Mouse (Mus musculus) hindbrain, embryonic 11.5 days (tissue): ENCODE data around the gene 2700081O15Rik. TPM values are rescaled to one million over a fixed set of nuclear protein-coding genes. Genes with fewer than 3 reads are reported as not detected.

Experiments used
- ATAC-seq: fragments of 200-750 bp; cut with Nextera tagmentation; 2 replicates; pipeline ENCODE4 v1.8.0; 2017; ENCODE audit warnings: mild to moderate bottlenecking, moderate TSS enrichment, moderate library complexity; ENCODE audit not compliant: low FRiP score
- DNase-seq: peaks from one replicate; pipeline ENCODE4 v3.0.0-alpha.2; 2015; ENCODE audit warnings: low spot score
- H3K27ac ChIP-seq: fragments of 300-500 bp; sonication (generic); 2 replicates; pipeline ENCODE4 v1.5.1; 2014; ENCODE audit warnings: mild to moderate bottlenecking, low read depth, low read length
- H3K27me3 ChIP-seq: fragments of 300-500 bp; sonication (generic); 2 replicates; pipeline ENCODE4 v1.6.1; 2014; ENCODE audit warnings: mild to moderate bottlenecking, low read length, moderate library complexity, mixed read lengths; ENCODE audit not compliant: control insufficient read depth, insufficient read depth
- H3K36me3 ChIP-seq: fragments of 300-500 bp; sonication (generic); 2 replicates; pipeline ENCODE4 v1.6.1; 2014; ENCODE audit warnings: mild to moderate bottlenecking, low read length, moderate library complexity, mixed read lengths; ENCODE audit not compliant: control insufficient read depth, insufficient read depth
- H3K4me1 ChIP-seq: fragments of 300-500 bp; sonication (generic); replicated peaks from 2 replicates; pipeline ENCODE4 v1.6.1; 2014; ENCODE audit warnings: low read length, mixed read lengths; ENCODE audit not compliant: control insufficient read depth, insufficient read depth
- H3K4me2 ChIP-seq: fragments of 300-500 bp; sonication (generic); replicated peaks from 2 replicates; pipeline ENCODE4 v1.6.1; 2014; ENCODE audit warnings: mild to moderate bottlenecking, low read depth, low read length
- H3K4me3 ChIP-seq: fragments of 300-500 bp; sonication (generic); 2 replicates; pipeline ENCODE4 v1.5.1; 2014; ENCODE audit warnings: low read depth, low read length
- H3K9ac ChIP-seq: fragments of 300-500 bp; sonication (generic); 2 replicates; pipeline ENCODE4 v1.6.1; 2014; ENCODE audit warnings: low read depth, low read length
- H3K9me3 ChIP-seq: fragments of 300-500 bp; sonication (generic); 2 replicates; pipeline ENCODE4 v1.6.1; 2016; ENCODE audit warnings: low read length; ENCODE audit not compliant: control insufficient read depth
- WGBS: fragments of 180-500 bp; shearing (Covaris S2); extraction: QIAGEN DNeasy Blood & Tissue Kit; methylation state at CpG from one replicate; pipeline ENCODE4 v1.1.7; 2014; 5-methylcytosine and 5-hydroxymethylcytosine counted together
- polyA plus RNA-seq: library from polyadenylated mRNA; unstranded; fragments of >200 nt; fragmentation: Nextera tagmentation; extraction: Ambion mirVana; gene quantifications from 2 replicates; pipeline ENCODE4 v1.2.1, GENCODE M21; 2014

The 2700081O15Rik gene
- polyA plus RNA-seq, 1 experiment from 2014 or later, result 17.7 TPM

- Histone ChIP-seq H3K36me3 (no peaks in the 10 kb centered on the region), H3K9me3 (no peaks in the 10 kb centered on the region), H3K27ac (no peak overlapping the region), H3K9ac (no peak overlapping the region), H3K4me2 (no peak overlapping the region), H3K4me1 (no peaks in the 10 kb centered on the region), H3K27me3 (no peaks in the 10 kb centered on the region), H3K4me3 (no peak overlapping the region)
- DNase-seq (no peak), ATAC-seq (no peak)
- 86% methylated on average over 2 of the region's 2 CpGs for whole genome bisulfite sequencing
These were observed 27.7 kb downstream of the 2700081O15Rik start for GRCm38 (mm10) chr19:7445105-7445504.

- Histone ChIP-seq H3K27ac (no peak overlapping the region), H3K9ac (no peak overlapping the region), H3K9me3 (no peaks in the 10 kb centered on the region), H3K36me3 (no peaks in the 10 kb centered on the region), H3K4me1 (no peaks in the 10 kb centered on the region), H3K4me2 (no peak overlapping the region), H3K27me3 (no peaks in the 10 kb centered on the region), H3K4me3 (no peak overlapping the region)
- 77% methylated on average over 1 of the region's 1 CpGs for whole genome bisulfite sequencing
- DNase-seq, result no peak
- no peak for ATAC-seq
These were observed 28.2 kb downstream of the 2700081O15Rik start for GRCm38 (mm10) chr19:7445596-7445995.

GRCm38 (mm10) chr19:7456803-7457202, 39.4 kb downstream of the 2700081O15Rik start:
- ATAC-seq, result no peak
- no peaks in the 10 kb centered on the region for H3K4me1 ChIP-seq
- H3K27ac ChIP-seq, result no peak overlapping the region
- 90% methylated on average over 2 of the region's 2 CpGs for WGBS
- no peak overlapping the region for H3K9ac ChIP-seq
- no peaks in the 10 kb centered on the region for H3K9me3 ChIP-seq
- DNase-seq, result no peak
- H3K4me2 ChIP-seq, result no peak overlapping the region
- no peak overlapping the region for H3K4me3 ChIP-seq
- no peaks in the 10 kb centered on the region for H3K27me3 ChIP-seq
- 0 out of 2 replicates have a peak, but pooled peaks cover 3% of the 10 kb centered on the region for H3K36me3 ChIP-seq

- ATAC-seq (no peak), DNase-seq (no peak)
- H3K4me1 ChIP-seq, result no peaks in the 10 kb centered on the region
- H3K9ac ChIP-seq, result no peak overlapping the region
- no peaks in the 10 kb centered on the region for H3K9me3 ChIP-seq
- H3K4me3 ChIP-seq, result no peak overlapping the region
- H3K36me3 ChIP-seq, result 0 out of 2 replicates have a peak, but pooled peaks cover 3% of the 10 kb centered on the region
- no peak overlapping the region for H3K27ac ChIP-seq
- H3K27me3 ChIP-seq, result no peaks in the 10 kb centered on the region
- no peak overlapping the region for H3K4me2 ChIP-seq
These were observed 41.5 kb downstream of the 2700081O15Rik start for GRCm38 (mm10) chr19:7458901-7459300.

- Histone ChIP-seq H3K9me3 (no peaks in the 10 kb centered on the region), H3K4me1 (no peaks in the 10 kb centered on the region), H3K4me2 (no peak overlapping the region), H3K27me3 (no peaks in the 10 kb centered on the region), H3K27ac (no peak overlapping the region), H3K4me3 (no peak overlapping the region), H3K36me3 (0 out of 2 replicates have a peak, but pooled peaks cover 3% of the 10 kb centered on the region), H3K9ac (no peak overlapping the region)
- 93% methylated on average over 2 of the region's 2 CpGs for WGBS
- DNase-seq (no peak), ATAC-seq (no peak)
These were observed 41.9 kb downstream of the 2700081O15Rik start for GRCm38 (mm10) chr19:7459370-7459769.

- no peaks in the 10 kb centered on the region for H3K9me3 ChIP-seq
- ATAC-seq (no peak), DNase-seq (no peak)
- no peaks in the 10 kb centered on the region for H3K4me1 ChIP-seq
- H3K27ac ChIP-seq, result no peak overlapping the region
- H3K36me3 ChIP-seq, result no peaks in the 10 kb centered on the region
- H3K4me3 ChIP-seq, result no peak overlapping the region
- H3K9ac ChIP-seq, result no peak overlapping the region
- no peak overlapping the region for H3K4me2 ChIP-seq
- no peaks in the 10 kb centered on the region for H3K27me3 ChIP-seq
These were observed 50.5 kb downstream of the 2700081O15Rik start for GRCm38 (mm10) chr19:7467915-7468314.

GRCm38 (mm10) chr19:7470643-7471042, 53.2 kb downstream of the 2700081O15Rik start:
- ATAC-seq (no peak), DNase-seq (no peak)
- H3K4me3 ChIP-seq, result no peak overlapping the region
- no peaks in the 10 kb centered on the region for H3K36me3 ChIP-seq
- no peak overlapping the region for H3K9ac ChIP-seq
- WGBS, result 96% methylated on average over 2 of the region's 2 CpGs
- H3K4me2 ChIP-seq, result no peak overlapping the region
- H3K27me3 ChIP-seq, result no peaks in the 10 kb centered on the region
- no peaks in the 10 kb centered on the region for H3K9me3 ChIP-seq
- no peak overlapping the region for H3K27ac ChIP-seq
- no peaks in the 10 kb centered on the region for H3K4me1 ChIP-seq

Other genes with a start within 250 kb of the 2700081O15Rik start
- 246 and 250 TPM in 2 replicates for gene Otub1, start 211.3 kb upstream of the 2700081O15Rik start, polyA plus RNA-seq
- gene Cox8a, start 200.0 kb upstream of the 2700081O15Rik start, polyA plus RNA-seq, result 762 and 780 TPM in 2 replicates
- gene Naa40, start 176.4 kb upstream of the 2700081O15Rik start, polyA plus RNA-seq, result 79.9 and 87.6 TPM in 2 replicates
- 28.1 and 31.4 TPM in 2 replicates for gene Rcor2, start 150.3 kb upstream of the 2700081O15Rik start, polyA plus RNA-seq
- gene Mark2, start 75.8 kb upstream of the 2700081O15Rik start, polyA plus RNA-seq, result 47.4 and 50.7 TPM in 2 replicates
- 26.1 and 34.6 TPM in 2 replicates for gene Spindoc, start 34.6 kb upstream of the 2700081O15Rik start, polyA plus RNA-seq
- 300 and 304 TPM in 2 replicates for gene Rtn3, start 65.7 kb downstream of the 2700081O15Rik start, polyA plus RNA-seq
- 8.4 and 9.4 TPM in 2 replicates for gene Atl3, start 76.4 kb downstream of the 2700081O15Rik start, polyA plus RNA-seq
- 2.7 and 4.4 TPM in 2 replicates for gene Pla2g16, start 139.8 kb downstream of the 2700081O15Rik start, polyA plus RNA-seq
- 0.10 and 0.26 TPM in 2 replicates for gene Lgals12, start 189.6 kb downstream of the 2700081O15Rik start, polyA plus RNA-seq
- gene Hrasls5, start 194.9 kb downstream of the 2700081O15Rik start, polyA plus RNA-seq, result not detected in 2 replicates